Mouse (Mus musculus): Measurements from ENCODE around the gene Crbn. TPM values are rescaled to one million over a fixed set of nuclear protein-coding genes. Genes with fewer than 3 reads are reported as not detected.
A peak's percentile ranks its signal among the peaks of the same experiment; 100 is the strongest.

Gene Crbn
- polyA plus RNA-seq, 1 experiment: 0.18 TPM

GRCm38 (mm10) chr6:106809161-106809560 lies 9.3 kb upstream of the Crbn start:
- no peaks in the 10 kb centered on the region for H3K27me3 ChIP-seq (ENCODE audit: control insufficient read depth)
- no peaks in the 10 kb centered on the region for H3K36me3 ChIP-seq (ENCODE audit: control insufficient read depth)
- no peaks in the 10 kb centered on the region for H3K9me3 ChIP-seq (ENCODE audit: control insufficient read depth, low read length)
- H3K4me1 ChIP-seq (ENCODE audit: control insufficient read depth): no peaks in the 10 kb centered on the region
- H3K4me3 ChIP-seq (replicated peaks): no peak overlapping the region
- TF ChIP-seq TAL1 (IDR thresholded peaks at IDR 0.05; ENCODE audit: low read length): no peak

- TF ChIP-seq TAL1 (IDR thresholded peaks at IDR 0.05; ENCODE audit: low read length) (no peak), GATA1 (IDR thresholded peaks at IDR 0.05; ENCODE audit: low read length) (no peak)
- H3K36me3 ChIP-seq (ENCODE audit: control insufficient read depth): no peaks in the 10 kb centered on the region
- no peaks in the 10 kb centered on the region for H3K27me3 ChIP-seq (ENCODE audit: control insufficient read depth)
- H3K4me1 ChIP-seq (ENCODE audit: control insufficient read depth): peaks cover 2% of the 10 kb centered on the region
- no peak overlapping the region for H3K4me3 ChIP-seq (replicated peaks)
- H3K9me3 ChIP-seq (ENCODE audit: control insufficient read depth, low read length): no peaks in the 10 kb centered on the region
These were observed 5.0 kb upstream of the Crbn start for GRCm38 (mm10) chr6:106804904-106805303.

GRCm38 (mm10) chr6:106800227-106800557 lies 315 bp upstream of the Crbn start:
- Histone ChIP-seq H3K27me3 (ENCODE audit: control insufficient read depth) (no peaks in the 10 kb centered on the region), H3K4me1 (ENCODE audit: control insufficient read depth) (peaks cover 16% of the 10 kb centered on the region), H3K9me3 (ENCODE audit: control insufficient read depth, low read length) (no peaks in the 10 kb centered on the region), H3K4me3 (replicated peaks) (peak overlapping the region; percentile 79), H3K36me3 (ENCODE audit: control insufficient read depth) (peaks cover 8% of the 10 kb centered on the region)
- TF ChIP-seq GATA1 (IDR thresholded peaks at IDR 0.05; ENCODE audit: low read length): no peak
- no peak for TF ChIP-seq TAL1 (IDR thresholded peaks at IDR 0.05; ENCODE audit: low read length)

GRCm38 (mm10) chr6:106794094-106794814 lies 5.6 kb downstream of the Crbn start:
- TF ChIP-seq TAL1 (IDR thresholded peaks at IDR 0.05; ENCODE audit: low read length) (no peak), GATA1 (IDR thresholded peaks at IDR 0.05; ENCODE audit: low read length) (no peak)
- Histone ChIP-seq H3K4me3 (replicated peaks) (no peak overlapping the region), H3K4me1 (ENCODE audit: control insufficient read depth) (peaks cover 12% of the 10 kb centered on the region), H3K27me3 (ENCODE audit: control insufficient read depth) (no peaks in the 10 kb centered on the region), H3K9me3 (ENCODE audit: control insufficient read depth, low read length) (no peaks in the 10 kb centered on the region), H3K36me3 (ENCODE audit: control insufficient read depth) (peaks cover 44% of the 10 kb centered on the region)

- Histone ChIP-seq H3K4me3 (replicated peaks) (no peak overlapping the region), H3K27me3 (ENCODE audit: control insufficient read depth) (no peaks in the 10 kb centered on the region), H3K36me3 (ENCODE audit: control insufficient read depth) (peaks cover 48% of the 10 kb centered on the region), H3K9me3 (ENCODE audit: control insufficient read depth, low read length) (no peaks in the 10 kb centered on the region), H3K4me1 (ENCODE audit: control insufficient read depth) (peaks cover 6% of the 10 kb centered on the region)
- TF ChIP-seq GATA1 (IDR thresholded peaks at IDR 0.05; ENCODE audit: low read length) (no peak), TAL1 (IDR thresholded peaks at IDR 0.05; ENCODE audit: low read length) (no peak)
These were observed 6.3 kb downstream of the Crbn start for GRCm38 (mm10) chr6:106793621-106794020.

GRCm38 (mm10) chr6:106793088-106793487 lies 6.8 kb downstream of the Crbn start:
- no peak overlapping the region for H3K4me3 ChIP-seq (replicated peaks)
- TF ChIP-seq TAL1 (IDR thresholded peaks at IDR 0.05; ENCODE audit: low read length) (no peak), GATA1 (IDR thresholded peaks at IDR 0.05; ENCODE audit: low read length) (no peak)
- H3K4me1 ChIP-seq (ENCODE audit: control insufficient read depth): peaks cover 2% of the 10 kb centered on the region
- H3K36me3 ChIP-seq (ENCODE audit: control insufficient read depth): peaks cover 52% of the 10 kb centered on the region
- H3K9me3 ChIP-seq (ENCODE audit: control insufficient read depth, low read length): no peaks in the 10 kb centered on the region
- no peaks in the 10 kb centered on the region for H3K27me3 ChIP-seq (ENCODE audit: control insufficient read depth)

- no peaks in the 10 kb centered on the region for H3K27me3 ChIP-seq (ENCODE audit: control insufficient read depth)
- peaks cover 2% of the 10 kb centered on the region for H3K4me1 ChIP-seq (ENCODE audit: control insufficient read depth)
- H3K9me3 ChIP-seq (ENCODE audit: control insufficient read depth, low read length): no peaks in the 10 kb centered on the region
- H3K4me3 ChIP-seq (replicated peaks): no peak overlapping the region
- peaks cover 55% of the 10 kb centered on the region for H3K36me3 ChIP-seq (ENCODE audit: control insufficient read depth)
- TF ChIP-seq TAL1 (IDR thresholded peaks at IDR 0.05; ENCODE audit: low read length) (no peak), GATA1 (IDR thresholded peaks at IDR 0.05; ENCODE audit: low read length) (no peak)
These were observed 7.4 kb downstream of the Crbn start for GRCm38 (mm10) chr6:106792486-106792885.

- TF ChIP-seq GATA1 (IDR thresholded peaks at IDR 0.05; ENCODE audit: low read length) (no peak), TAL1 (IDR thresholded peaks at IDR 0.05; ENCODE audit: low read length) (no peak)
- Histone ChIP-seq H3K27me3 (ENCODE audit: control insufficient read depth) (no peaks in the 10 kb centered on the region), H3K9me3 (ENCODE audit: control insufficient read depth, low read length) (no peaks in the 10 kb centered on the region), H3K4me1 (ENCODE audit: control insufficient read depth) (peaks cover under 1% of the 10 kb centered on the region), H3K36me3 (ENCODE audit: control insufficient read depth) (peaks cover 58% of the 10 kb centered on the region), H3K4me3 (replicated peaks) (no peak overlapping the region)
These were observed 8.4 kb downstream of the Crbn start for GRCm38 (mm10) chr6:106791429-106791828.

GRCm38 (mm10) chr6:106787138-106787537 lies 12.7 kb downstream of the Crbn start:
- peaks cover 50% of the 10 kb centered on the region for H3K36me3 ChIP-seq (ENCODE audit: control insufficient read depth)

GRCm38 (mm10) chr6:106770046-106770445 lies 29.8 kb downstream of the Crbn start:
- Histone ChIP-seq H3K27me3 (ENCODE audit: control insufficient read depth) (no peaks in the 10 kb centered on the region), H3K36me3 (ENCODE audit: control insufficient read depth) (peaks cover 32% of the 10 kb centered on the region), H3K4me1 (ENCODE audit: control insufficient read depth) (peaks cover 17% of the 10 kb centered on the region), H3K9me3 (ENCODE audit: control insufficient read depth, low read length) (no peaks in the 10 kb centered on the region), H3K4me3 (replicated peaks) (peak overlapping the region; percentile 88)
- TF ChIP-seq TAL1 (IDR thresholded peaks at IDR 0.05; ENCODE audit: low read length) (no peak), GATA1 (IDR thresholded peaks at IDR 0.05; ENCODE audit: low read length) (no peak)

More at GRCm38 (mm10) chr6:106787138-106787537, 12.7 kb downstream of the Crbn start:
- Histone ChIP-seq H3K4me1 (ENCODE audit: control insufficient read depth) (no peaks in the 10 kb centered on the region), H3K4me3 (replicated peaks) (no peak overlapping the region), H3K27me3 (ENCODE audit: control insufficient read depth) (no peaks in the 10 kb centered on the region), H3K9me3 (ENCODE audit: control insufficient read depth, low read length) (no peaks in the 10 kb centered on the region)
- no peak for TF ChIP-seq TAL1 (IDR thresholded peaks at IDR 0.05; ENCODE audit: low read length)
- no peak for TF ChIP-seq GATA1 (IDR thresholded peaks at IDR 0.05; ENCODE audit: low read length)

All from erythroblast, embryonic 14.5 days (primary cell).